Mouse (Mus musculus): ENCODE results near the gene Mapk10.
A peak's percentile ranks its signal among the peaks of the same experiment; 100 is the strongest.
"Not testable (repeated sequence)": the region's sequence is repeated elsewhere in the genome, so short reads cannot be mapped to it uniquely, and the experiment has no call there.

Mapk10 gene

GRCm38 (mm10) chr5:102874605-102875298, 336.4 kb downstream of the Mapk10 start:
- DNase-seq (ENCODE audit: extremely low spot score, low spot score): peak; percentile 39

GRCm38 (mm10) chr5:102872996-102873395, 338.1 kb downstream of the Mapk10 start:
- DNase-seq (ENCODE audit: extremely low spot score, low spot score): not testable (repeated sequence)

- DNase-seq (ENCODE audit: extremely low spot score, low spot score): no peak
Observed at GRCm38 (mm10) chr5:102868196-102868595, 342.9 kb downstream of the Mapk10 start.

- no peak for DNase-seq (ENCODE audit: extremely low spot score, low spot score)
Observed at GRCm38 (mm10) chr5:102859749-102860148, 351.4 kb downstream of the Mapk10 start.

- no peak for DNase-seq (ENCODE audit: extremely low spot score, low spot score)
Observed at GRCm38 (mm10) chr5:102858047-102858446, 353.1 kb downstream of the Mapk10 start.

All from neural tube, embryonic 10.5 days (tissue).